Mouse (Mus musculus) spleen, adult 2 months (tissue): ENCODE measurements around the gene Fam189a1.

Experiments used
- CTCF ChIP-seq: fragments of 200-500 bp; IDR thresholded peaks from 2 replicates; pipeline ENCODE4 v1.5.1; 2011; ENCODE audit warnings: mild to moderate bottlenecking, inconsistent platforms; ENCODE audit not compliant: insufficient read depth, insufficient read length, insufficient replicate concordance; ENCODE audit errors: extremely low read depth
- POLR2A ChIP-seq: fragments of 200-500 bp; IDR thresholded peaks from 2 replicates; pipeline ENCODE4 v1.6.1; 2011; ENCODE audit warnings: low read depth, low read length, inconsistent platforms

- TF ChIP-seq POLR2A = no peak
- no peak for TF ChIP-seq CTCF
Observed at GRCm38 (mm10) chr7:64785040-64785439, 371.3 kb downstream of the Fam189a1 start.
